Mouse (Mus musculus) ZHBTc4 (cell line): ENCODE results near the gene Prtn3.
A peak's percentile ranks its signal among the peaks of the same experiment; 100 is the strongest.
"Not testable (repeated sequence)": the region's sequence is repeated elsewhere in the genome, so short reads cannot be mapped to it uniquely, and the experiment has no call there.

Experiments
- DNase-seq: peaks from one replicate; pipeline ENCODE4 v3.0.0-alpha.2; 2011; ENCODE audit warnings: low read depth, low spot score

Prtn3 gene

DNA sequence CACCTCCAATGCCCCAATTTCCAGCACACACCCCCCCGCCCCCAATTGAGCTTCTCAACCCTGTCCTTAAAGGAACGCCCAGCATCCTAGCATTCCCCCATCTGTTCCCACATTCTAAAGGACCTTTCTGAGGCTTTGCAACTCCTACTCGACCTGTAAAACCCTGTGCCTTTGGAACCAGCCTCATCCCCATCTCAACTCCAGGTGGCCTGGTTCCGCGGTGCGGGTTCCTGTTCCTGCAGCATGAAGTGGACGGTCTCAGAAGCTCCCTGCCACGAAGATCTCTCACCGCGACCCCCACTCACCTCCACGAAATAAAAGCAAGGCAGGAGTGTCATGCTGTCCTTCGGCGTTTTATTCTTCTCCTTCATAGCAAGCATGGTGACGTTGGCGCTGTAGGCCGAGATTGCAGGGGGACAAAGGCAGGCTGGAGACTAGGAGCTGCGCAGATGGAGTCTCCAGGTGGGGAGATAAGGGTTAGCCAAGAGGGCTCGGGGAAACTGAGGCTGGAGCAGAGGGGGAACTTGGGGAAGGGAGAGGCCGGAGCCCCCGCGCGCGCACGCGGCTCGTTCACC lies 474 bp upstream of the Prtn3 start:
- DNase-seq = no peak

DNA sequence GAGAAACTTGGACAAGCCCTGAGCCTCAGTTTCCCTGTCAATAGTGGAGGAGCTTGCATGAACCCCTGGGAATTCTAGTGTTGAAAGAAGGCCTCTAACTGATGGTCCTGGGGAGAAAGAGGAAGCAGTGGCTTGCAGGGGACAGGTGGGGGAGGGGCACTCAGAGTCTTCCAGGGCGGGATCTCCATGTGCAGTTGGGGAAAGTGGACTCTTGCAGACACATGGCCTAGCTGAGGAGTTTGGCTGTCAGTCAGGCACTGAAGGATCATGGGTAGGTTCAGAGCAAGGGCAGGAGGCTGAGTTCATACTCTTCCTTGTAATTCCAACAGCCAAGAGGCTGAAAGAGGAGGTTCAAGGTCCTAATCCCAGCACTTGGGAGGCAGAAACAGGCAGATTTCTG lies 2.9 kb downstream of the Prtn3 start:
- no peak for DNase-seq

DNA sequence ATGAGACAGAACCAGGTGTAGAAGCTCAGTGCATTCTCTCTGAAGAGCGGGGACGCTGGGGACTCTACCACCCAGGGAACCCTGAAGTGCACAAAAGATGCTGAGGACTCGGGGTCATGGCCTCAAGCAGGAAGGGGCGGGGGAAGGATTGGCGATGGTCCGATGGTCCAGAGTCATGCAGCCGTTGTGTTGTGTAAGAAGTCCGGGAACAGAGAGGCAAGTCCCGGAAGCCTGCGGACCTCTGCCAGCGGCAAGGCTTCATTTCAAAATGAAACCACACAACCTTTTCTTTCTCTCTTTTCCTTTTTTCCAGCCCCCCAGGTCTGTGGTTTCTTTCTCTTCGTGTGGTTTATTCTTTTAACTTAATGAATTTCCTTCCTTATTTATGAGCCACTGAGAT lies 3.5 kb downstream of the Prtn3 start:
- DNase-seq = no peak

DNA sequence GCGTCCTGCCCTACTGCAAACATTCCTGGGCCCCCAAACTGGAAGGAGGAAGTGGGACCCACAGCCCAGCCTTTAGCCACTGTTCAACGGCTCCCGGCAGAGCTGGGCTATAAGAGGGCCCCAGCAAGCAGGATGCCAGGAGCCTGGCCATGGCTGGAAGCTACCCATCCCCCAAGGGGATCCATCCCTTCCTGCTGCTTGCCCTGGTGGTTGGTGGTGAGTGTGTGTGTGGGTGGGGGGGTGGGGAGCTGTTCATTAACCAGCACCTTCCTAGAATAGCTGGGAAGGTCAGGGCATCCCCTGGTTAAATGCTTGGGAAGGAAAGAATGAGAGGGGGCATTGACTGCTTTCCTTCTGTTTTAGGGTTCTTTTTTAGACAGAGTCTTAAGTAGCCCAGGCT lies 5.3 kb downstream of the Prtn3 start:
- DNase-seq = no peak

DNA sequence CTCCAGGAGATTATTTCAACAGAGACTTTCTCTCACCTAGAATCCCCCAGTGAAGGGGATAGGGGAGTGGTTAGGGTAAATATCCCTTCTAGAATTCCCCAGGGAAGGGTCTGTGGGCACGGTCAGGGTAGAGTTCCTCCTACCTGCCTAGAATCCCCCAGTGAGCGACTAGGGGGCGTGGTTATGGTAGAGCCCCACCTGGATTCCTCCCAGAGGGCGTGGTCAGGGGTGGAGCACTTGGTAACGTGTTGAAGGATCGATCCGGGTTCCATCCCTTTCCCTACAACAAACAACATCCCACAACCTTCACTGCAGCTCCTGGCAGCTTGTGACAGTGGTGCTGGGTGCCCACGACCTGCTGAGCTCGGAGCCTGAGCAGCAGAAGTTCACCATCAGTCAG lies 6.4 kb downstream of the Prtn3 start:
- no peak for DNase-seq

DNA sequence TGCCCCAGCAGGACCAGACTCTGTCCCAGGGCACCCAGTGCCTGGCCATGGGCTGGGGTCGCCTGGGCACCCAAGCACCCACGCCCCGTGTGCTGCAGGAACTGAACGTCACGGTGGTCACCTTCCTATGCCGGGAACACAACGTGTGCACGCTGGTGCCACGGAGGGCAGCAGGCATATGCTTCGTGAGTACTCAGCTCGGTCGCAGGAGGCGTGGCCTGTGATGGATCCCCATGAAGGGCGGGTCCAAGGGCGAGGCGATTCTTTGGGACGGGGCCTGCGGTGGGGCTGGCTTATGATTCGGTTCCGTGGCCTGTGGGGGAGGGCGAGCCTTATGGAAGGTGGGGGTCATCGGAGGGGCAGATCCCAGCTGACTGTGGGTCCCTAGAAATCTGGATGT lies 7.7 kb downstream of the Prtn3 start:
- DNase-seq = peak; percentile 65

DNA sequence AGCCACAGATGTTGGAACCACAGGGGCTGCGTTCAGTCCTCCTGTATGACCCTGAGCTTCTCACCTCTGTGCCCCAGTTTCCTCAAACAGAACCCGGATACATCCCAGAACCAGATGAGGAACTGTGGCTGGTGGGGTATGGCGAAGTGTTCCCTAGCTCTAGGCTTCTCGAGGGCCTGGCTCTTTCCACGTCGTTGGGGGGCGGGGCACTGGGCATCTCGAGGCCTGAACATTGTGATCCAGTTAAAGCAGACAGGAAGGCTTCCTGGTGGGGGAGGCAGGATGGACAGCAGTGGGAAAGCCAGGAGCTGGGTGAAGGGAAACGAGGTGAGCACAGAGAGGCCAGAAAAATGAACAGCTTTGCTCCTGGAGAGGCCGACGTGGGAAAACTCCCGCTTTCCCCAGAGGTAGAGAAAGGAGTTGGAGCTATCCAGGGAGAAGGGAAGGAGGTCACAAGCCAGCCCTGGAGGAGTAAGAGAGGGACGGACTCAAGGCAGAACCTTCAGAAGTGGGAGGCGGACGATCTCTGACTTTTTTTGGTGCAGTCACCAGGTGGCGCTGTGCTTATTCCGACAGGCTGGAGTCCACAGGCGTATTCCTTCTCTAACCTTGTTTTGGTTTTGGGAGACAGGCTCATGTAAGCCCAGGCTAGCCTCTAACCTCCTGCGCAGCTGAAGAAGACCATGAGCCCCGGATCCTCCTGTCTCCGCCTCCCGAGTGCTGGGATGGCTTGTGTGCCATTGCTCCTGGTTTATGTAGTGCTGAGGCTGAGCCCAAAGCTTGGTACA lies 9.2 kb downstream of the Prtn3 start:
- peak; percentile 90 for DNase-seq

DNA sequence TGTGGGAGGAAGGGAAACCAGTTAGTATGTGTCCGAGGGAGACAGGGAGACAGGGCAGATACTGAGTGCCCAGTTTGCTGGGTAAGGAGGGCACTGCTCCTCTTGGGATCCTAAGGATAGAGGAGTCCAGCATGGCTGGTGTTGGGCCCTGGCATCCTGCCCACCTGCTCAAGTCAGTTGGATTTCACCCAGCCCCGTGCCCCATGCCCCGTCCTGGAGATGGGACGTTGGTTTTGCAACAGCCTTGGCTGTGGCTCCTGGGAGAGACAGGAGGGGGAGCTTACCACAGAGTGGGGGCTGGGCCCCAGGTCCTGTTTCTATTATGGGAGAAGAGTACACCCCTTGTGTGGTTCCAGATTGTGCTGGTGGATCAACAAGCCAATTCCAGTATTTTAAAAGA lies 10.2 kb downstream of the Prtn3 start:
- DNase-seq = no peak

DNA sequence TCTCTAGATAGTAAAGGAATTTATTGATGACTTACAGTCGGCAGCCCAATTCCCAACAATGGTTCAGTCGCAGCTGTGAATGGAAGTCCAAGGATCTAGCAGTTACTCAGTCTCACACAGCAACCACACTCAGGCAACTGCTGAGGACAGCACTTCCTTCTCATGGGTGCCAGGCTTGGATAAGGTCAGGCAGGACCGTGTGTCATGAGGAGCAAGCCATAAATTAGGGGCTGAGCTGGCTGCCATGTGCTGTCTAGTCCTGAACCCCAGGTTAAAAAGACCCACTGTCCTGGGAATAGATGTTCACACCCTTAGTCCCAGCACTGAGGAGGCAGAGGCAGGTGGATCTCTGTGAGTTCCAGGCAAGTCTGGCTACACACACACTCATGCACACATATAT lies 10.7 kb downstream of the Prtn3 start:
- not testable (repeated sequence) for DNase-seq

DNA sequence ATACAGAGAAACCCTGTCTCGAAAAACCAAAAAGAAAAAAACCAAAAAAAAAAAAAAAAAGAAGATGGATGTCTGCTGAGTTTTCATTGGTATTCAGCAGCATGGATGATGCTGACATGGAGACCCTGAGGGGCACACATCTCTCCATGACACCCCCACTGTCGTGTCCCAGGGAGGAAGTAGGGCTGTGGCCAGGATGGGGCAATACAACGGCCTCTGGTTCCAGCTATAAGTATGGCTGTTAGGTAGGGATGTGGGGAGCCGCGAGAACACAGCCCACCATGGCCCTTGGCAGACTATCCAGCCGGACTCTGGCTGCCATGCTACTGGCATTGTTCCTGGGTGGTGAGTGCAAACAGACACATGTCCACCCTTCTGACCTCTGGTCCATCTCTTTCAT lies 11.8 kb downstream of the Prtn3 start, which contains the start of gene Elane:
Gene Elane (plus strand): TSS at position 194 of the 400 bp plus-strand sequence.
- no peak for DNase-seq

DNA sequence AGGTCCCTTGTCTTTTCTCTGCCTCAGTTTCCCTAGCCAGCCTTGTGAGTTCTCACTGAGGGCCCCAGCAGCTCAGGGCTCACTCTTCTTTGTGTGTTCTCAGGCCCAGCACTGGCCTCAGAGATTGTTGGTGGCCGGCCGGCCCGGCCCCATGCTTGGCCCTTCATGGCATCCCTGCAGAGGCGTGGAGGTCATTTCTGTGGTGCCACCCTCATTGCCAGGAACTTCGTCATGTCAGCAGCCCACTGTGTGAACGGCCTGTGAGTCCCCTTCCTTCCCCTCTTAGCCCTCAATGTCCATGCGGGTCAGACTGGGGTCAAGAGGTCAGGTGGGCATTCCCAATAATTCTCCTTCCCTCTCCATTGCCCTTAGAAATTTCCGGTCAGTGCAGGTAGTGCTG lies 12.3 kb downstream of the Prtn3 start:
- DNase-seq = no peak

DNA sequence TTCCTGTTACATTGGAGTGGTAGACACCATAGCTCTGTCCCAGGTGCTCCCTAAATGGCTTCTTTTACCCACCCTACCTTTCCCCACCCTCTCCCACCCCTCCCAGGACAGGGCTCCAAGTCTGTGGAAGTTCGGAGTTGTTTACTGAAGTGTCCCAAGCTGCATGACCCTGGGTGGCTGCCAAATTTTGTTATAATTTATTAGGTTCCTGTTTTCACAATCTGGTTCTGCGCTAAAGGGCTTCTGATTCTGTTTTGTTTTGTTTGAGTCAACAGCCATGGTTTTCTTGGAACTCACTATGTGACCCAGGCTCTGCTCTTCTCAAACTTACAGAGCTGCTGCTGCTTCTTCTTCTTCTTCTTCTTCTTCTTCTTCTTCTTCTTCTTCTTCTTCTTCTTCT lies 15.1 kb downstream of the Prtn3 start:
- no peak for DNase-seq

DNA sequence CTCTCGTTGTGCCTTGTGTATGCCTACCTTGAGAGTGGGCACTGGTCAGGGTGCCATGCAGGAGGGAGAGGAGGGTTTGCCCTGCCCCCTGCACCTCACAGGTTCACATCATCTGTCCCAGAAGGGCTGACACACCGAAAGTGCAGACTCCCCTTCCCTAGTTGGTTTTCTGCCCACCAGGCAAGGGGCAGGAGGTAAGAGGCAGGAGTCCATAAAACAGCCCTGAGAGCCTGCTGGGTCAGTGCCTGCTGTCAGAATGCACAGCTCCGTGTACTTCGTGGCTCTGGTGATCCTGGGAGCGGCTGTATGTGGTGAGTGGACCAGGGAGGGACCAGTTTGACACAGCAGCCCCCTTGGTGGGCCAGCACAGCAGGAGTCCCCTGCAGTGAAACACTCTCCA lies 16.4 kb downstream of the Prtn3 start, which contains the start of gene Cfd:
Gene Cfd (plus strand): TSS at position 184 of the 400 bp plus-strand sequence.
- no peak for DNase-seq

DNA sequence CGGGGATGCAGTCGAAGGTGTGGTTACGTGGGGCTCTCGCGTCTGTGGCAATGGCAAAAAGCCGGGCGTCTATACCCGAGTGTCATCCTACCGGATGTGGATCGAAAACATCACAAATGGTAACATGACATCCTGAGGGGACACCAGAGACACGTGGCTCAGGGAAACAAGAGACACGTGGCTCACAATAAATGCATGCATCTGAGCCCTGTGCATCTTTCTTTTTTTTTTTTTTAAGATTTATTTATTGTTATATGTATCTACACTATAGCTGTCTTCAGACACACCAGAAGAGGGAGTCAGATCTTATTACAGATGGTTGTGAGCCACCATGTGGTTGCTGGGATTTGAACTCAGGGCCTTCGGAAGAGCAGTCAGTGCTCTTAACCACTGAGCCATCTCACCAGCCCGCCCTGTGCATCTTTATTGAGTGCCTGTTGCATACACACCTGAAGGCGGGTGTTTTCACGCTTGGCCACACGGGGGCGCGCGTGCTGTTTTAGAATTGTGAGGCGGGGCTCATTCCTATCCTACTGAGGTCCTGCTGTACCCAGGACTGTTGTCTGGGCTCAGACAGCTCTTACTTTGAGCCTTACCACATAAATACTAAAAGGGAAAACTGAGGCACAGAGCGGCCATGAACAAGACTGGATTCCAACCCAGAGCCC lies 18.3 kb downstream of the Prtn3 start:
- DNase-seq = peak; percentile 93

DNA sequence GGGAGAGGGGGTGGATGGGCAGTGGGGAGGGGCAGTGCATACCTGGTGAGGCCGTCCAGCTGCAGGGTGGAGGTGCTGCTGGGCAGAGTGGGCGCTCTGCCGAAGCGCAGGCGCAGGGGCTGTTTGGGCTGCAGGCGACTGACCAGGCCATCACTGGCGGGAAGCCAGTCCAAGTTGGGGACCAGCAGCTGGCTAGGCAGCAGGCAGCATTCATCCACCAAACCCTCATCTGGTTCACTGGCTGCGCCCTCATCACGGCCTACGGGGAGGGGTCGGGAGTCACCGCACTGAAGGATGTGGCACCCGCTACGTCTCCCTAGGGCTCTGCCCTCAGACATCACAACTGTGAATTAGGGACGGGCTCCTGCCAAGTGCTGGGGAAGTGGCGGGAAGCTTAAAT lies 22.0 kb downstream of the Prtn3 start:
- DNase-seq = no peak

DNA sequence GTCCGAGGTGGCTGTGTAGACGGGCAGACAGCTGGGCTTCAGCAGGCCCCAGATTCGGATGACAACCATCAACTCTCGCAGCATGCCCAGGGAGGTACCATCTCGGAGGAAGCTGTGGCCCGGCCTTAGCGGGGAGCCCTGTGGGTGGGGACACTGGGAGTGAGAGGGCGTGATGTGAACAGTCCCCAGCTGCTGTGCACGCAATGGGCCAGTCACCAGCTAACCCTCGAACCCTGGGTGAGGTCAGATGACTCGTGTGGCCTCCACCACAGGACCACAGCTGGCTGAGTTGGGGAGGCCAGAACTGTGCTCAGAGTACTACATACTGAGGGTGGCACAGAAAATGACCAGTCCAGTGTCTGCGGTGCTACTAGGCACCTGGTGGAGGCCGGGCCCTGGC lies 22.5 kb downstream of the Prtn3 start:
- DNase-seq = no peak

DNA sequence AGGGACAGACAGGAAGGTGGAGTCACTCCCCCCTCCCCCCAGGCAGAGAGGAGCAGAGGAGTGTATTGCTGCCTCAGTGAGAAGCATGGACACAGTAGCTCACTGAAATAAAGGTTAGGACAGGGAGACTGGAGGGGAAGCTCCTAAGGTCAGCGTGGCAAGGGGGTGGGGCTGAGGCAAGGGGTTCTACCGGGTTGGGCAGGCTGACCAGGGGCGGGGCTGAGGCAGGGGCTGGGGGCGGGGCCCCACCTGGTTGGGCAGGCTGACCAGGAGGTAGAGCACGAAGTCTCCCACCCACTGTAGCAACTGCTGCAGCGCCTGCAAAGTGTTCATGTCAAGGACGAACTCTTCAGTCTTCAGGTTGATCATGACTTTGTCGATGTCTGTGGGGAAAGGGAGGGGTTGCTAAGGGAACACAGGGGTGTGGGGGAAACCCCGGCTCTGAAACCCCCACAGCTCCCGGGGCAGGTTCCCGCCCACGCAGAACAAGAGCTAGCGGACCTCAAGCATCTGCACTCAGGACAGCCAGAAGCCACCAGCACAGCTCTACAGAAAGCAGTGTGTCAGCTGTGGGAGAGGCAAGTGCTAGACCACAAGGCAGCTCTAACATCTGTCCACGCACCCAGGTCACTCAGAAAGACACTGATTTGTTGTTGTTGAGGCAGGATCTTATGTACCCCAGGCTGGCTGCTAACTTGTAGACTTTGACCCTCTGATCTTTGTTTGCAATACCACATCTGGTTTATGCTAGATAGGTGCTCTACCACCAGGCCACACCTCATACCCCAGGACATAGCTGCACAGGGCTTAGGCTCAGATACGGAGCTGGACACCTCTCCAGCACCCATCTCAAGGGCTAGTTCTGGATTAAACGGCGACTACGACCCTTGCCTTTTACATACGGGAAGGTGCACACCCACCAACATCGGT lies 23.3 kb downstream of the Prtn3 start:
- DNase-seq = no peak

DNA sequence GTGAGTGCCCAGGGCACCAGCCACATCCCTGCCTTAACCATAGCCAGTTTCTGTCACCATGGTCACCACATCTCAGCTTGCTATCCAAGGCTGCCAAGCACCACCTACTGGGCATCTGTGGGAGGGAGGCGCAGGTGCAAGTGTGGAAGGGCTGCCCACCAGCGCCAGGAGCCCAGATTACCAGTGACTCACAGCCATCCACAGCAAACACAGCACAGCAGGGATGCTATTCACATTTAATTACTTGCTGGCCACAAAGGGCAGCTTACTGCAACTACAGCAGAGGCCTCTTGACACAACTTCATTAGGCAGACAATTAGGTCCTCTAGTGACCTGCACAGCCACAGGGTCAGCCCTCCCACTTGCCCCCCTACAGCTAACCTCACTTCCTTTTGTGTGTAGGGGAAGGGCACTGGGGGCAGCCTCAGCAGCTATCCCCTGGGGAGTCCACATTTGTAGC lies 26.7 kb downstream of the Prtn3 start:
- DNase-seq = no peak

DNA sequence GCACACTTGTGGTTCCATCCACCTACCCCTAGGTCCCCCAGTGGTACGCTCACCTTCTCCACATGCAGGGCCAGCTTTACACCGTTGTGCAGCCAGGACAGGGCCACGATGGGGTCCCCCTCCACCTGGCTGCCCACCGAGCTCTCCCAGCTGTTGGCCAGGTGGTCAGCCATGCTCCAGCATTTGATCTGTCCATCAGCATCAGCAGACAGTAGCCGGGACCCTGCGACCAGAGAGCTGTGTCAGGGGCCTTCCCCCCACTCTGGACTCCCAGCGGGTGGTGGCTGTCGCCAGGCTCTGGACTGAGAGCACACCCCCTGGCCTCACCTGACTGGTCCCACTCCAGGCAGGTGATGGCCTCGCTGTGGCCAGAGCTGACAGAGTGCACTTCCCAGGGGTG lies 32.4 kb downstream of the Prtn3 start:
- no peak for DNase-seq

DNA sequence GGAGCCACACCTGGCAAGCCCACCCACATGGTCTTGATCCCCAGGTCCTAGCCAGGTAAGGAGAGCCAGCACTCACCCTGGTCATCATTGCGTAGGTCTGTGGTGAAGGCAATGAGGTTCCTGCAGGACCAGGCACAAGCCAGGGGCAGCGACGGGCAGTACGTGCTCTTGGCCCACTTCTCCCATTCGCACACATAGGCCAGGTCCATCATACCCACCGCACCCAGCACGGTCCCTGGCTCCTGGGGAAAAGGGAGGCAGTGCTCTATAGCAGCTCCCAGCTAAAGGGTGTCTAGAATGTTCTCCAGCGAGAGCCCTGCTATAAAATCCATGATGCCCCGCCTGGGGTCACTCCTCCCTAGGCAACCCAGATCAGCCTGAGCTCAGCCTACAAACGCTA lies 33.1 kb downstream of the Prtn3 start:
- DNase-seq = no peak

DNA sequence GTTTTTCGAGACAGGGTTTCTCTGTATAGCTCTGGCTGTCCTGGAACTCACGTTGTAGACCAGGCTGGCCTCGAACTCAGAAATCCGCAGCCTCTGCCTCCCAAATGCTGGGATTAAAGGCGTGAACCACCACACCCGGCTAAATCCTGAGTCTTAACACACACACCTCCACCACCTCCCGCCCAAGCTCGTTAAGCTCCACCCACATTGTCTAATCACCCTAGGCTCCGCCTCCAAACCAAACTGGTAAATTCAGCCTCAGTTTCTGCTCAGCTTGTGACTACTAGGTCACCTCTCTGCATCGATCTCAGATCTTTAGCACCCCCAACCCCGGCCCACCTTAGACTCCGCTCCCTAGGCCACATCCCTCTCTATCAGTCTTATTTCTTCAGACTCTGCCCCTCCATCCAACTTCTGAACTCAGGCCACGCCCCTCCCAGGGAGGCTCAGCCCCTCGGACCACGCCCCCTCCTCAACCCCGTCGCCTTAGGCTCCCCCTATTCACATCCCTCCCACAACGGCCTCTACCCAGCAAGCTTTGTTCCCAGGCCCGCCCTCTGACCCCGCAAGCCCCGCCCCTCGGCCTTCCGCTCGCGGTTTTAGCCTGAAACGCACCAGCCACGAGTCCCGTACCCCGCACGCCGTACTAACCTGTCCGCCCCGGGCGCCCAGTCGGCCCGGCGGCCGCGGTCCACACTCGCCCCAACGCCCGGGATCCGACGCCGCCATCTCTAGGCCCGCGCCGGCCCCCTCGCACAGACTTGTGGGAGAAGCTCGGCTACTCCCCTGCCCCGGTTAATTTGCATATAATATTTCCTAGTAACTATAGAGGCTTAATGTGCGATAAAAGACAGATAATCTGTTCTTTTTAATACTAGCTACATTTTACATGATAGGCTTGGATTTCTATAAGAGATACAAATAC lies 34.2 kb downstream of the Prtn3 start, which contains the start of gene Med16:
Gene Med16 (minus strand): TSS at position 757 of the 925 bp plus-strand sequence.
- DNase-seq = peak; percentile 98
